Mouse (Mus musculus) cerebellum, postnatal 4 days (tissue): ENCODE results near the gene Cpne6.

ENCODE experiments used
- DNase-seq, 2 experiments: peaks; one replicate each; pipeline ENCODE4 v3.0.0; 2022; ENCODE audit warnings: low spot score in 2 of 2, mixed read lengths in 1 of 2

Gene Cpne6

GRCm38 (mm10) chr14:55510125-55510731, at the start of gene Cpne6:
Gene Cpne6, plus strand, starts transcription at chr14:55510445.
- DNase-seq = no peak

DNA sequence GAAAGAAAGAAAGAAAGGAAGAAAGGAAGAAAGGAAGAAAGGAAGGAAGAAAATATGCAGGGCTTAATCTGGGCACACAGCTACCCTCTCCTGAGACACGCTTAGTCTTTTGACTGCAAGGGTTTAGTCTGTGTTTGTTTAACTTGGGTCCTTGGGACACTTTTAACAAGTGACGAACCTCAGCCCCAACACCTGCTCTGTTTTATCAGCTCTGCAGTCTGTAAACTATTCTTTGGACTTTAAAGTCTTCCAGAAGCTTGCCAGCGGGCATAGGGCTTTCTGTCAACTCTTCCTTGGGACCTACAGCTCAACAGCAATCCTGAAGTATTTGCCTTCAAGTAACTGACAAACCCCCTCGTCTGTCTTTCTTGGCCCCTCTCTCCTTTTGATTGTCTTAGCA, 48.5 kb upstream of the Cpne6 start:
- no peak for DNase-seq

DNA sequence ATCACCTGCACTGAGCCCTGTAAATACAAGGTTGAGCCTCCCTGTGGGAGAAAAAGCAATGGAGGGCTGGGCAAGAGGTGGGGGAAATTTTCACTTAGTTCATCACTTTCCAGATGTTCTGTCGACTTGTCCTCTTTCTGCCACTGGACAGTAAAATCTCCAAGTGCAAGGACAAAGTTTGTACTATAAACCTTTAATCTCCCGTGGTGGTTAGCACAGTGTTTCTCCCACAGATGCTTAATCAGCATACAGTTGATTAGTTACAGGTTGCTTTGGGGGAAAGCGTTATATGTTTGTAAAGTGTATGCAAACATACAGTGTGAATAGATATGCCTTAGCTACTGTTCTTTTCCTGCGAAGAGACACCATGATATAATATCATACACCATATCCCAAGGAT, 43.8 kb upstream of the Cpne6 start:
- no peak for DNase-seq

GRCm38 (mm10) chr14:55467108-55467507, 43.1 kb upstream of the Cpne6 start:
- no peak for DNase-seq

- DNase-seq = no peak
These were observed 41.9 kb upstream of the Cpne6 start for GRCm38 (mm10) chr14:55468301-55468741.

- no peak for DNase-seq
These were observed 41.2 kb upstream of the Cpne6 start for GRCm38 (mm10) chr14:55469041-55469440.

DNA sequence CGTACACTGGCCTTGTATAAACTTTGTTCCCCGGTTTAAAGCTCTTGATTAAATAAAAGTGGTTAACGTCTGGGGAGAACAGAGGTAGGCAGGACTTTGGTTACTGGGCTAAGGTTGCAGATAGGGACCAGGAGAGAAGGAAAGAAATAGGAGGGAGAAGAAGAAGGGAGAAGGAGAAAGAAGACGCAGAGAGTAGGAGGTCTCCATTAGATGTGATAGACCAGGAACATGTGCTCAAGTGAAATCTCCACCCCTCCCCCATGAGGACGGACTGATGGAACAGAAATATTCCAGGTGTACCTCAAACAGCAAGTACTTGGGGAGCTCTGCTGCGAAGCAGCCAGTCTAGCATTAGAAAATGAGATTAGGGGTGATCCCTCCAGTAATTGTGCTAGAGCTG, 40.4 kb upstream of the Cpne6 start:
- DNase-seq = no peak

DNA sequence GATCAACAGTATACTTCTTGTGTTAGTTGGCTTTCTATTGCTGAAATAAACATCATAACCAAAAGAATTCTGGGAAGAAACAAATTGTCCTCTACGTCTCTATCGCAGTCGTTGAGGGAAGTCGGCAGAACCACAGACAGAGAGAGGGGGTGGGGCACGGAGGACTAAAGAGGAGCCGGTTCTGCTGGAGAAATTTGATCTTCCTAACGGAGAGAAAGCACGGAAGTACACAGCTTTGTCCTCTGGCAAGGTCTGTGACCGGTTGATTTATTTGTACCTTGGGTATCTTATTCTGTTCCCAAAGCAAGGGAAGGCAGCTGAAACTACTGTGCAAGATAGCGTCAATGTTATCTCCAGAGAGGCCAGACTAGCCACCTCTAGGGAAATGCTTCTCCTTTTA, 39.4 kb upstream of the Cpne6 start:
- no peak for DNase-seq

GRCm38 (mm10) chr14:55475654-55476053, 34.6 kb upstream of the Cpne6 start:
- DNase-seq = no peak

DNA sequence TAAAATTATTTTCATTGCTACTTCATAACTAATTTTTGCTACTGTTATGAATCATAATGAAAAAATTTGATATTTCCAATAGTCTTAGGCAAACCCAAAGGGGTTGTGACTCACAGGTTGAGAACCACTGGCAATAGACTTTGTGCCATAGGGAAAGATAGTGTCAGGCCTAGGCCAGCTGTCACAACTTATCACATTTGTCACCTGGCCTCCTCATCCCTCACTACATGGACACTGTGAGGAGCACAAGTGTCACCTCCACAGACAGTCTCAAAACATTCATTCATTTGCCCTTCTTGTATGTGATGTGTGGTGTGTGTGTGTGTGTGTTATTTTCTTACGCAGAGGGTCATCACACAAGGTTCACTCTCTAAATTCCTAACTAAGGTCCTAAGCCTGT, 32.8 kb upstream of the Cpne6 start:
- no peak for DNase-seq

DNA sequence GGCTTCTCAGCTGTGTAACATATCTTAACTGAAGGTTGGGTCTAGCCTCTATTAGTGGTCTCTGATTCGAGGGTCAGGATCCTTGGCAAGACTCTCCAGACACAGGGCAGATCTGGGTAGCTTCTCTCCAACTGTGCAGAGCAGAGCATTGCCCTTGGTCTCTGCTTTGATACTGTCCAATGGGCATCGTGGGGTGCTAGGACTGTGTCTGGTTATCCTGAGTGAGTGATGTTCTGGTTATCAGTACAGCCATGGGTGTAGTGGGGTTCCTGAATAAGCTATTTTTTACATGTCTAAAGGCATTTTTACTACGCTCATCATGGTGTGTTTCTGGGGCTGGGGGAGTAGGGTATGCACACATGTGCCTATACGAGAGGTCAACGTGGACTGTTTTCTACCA, 32.4 kb upstream of the Cpne6 start:
- DNase-seq = no peak

GRCm38 (mm10) chr14:55478651-55479599, 31.3 kb upstream of the Cpne6 start, which contains the start of gene Dhrs4:
Gene Dhrs4, plus strand, starts transcription at chr14:55478758.
- DNase-seq = peak in 1 of 2 experiments; percentile 68

GRCm38 (mm10) chr14:55479629-55480028, 30.6 kb upstream of the Cpne6 start:
- no peak for DNase-seq

DNA sequence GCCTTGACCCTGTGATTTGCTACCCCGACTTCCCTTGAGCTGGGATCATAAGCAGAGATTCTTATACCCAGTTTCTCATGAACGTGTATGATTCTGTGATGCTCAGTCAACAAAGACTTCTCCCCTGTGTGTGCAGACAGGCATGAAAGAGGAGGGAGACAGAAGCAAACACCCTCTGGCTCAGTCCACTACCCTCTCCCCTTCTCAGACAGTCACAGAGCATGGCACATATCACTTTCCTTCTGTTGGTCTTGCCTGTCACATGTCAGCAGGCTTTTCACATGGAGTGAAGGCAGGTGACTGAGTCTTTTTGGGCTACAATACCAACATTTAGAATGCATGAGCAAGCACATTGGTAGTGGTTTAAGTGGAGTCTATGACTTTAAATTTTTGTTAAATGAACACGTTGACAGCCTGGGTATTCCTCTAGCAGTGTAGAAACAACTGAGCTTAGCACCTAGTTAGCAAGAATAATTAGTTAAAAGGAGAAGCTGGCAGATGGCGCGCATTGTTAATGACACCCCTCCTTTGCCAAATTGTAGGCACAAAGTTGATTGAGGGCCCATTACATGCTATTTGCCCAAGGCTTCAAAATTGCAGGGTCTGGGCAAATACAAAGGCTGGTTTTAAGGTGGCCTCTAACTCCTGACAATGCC, 25.7 kb upstream of the Cpne6 start:
- no peak for DNase-seq

DNA sequence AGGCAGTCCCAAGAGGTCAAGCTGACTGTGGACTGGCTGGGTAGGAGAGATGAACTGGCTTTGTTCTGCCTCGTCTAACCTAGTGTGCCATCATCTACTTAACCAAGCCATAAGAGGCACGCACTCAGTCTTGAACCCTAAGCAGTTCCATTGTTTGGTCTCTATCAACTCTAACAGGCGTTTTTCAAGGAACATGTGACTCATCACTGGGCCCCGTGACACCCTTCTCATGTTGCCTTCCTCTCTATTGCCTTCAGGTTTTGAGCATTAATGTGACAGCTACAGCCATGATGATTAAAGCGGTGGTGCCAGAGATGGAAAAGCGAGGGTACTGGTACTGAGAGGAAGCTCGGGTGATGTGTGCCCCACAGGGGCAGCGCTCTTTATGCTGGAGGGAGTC, 23.4 kb upstream of the Cpne6 start:
- DNase-seq = no peak

GRCm38 (mm10) chr14:55490361-55491201, 19.7 kb upstream of the Cpne6 start, which contains the start of gene Carmil3:
Gene Carmil3, plus strand, starts transcription at chr14:55490651.
- DNase-seq = peak; percentile 71 to 86

- peak in 1 of 2 experiments; percentile 59 for DNase-seq
These were observed 18.9 kb upstream of the Cpne6 start for GRCm38 (mm10) chr14:55491291-55491833.

- no peak for DNase-seq
These were observed 18.1 kb upstream of the Cpne6 start for GRCm38 (mm10) chr14:55492103-55492502.

DNA sequence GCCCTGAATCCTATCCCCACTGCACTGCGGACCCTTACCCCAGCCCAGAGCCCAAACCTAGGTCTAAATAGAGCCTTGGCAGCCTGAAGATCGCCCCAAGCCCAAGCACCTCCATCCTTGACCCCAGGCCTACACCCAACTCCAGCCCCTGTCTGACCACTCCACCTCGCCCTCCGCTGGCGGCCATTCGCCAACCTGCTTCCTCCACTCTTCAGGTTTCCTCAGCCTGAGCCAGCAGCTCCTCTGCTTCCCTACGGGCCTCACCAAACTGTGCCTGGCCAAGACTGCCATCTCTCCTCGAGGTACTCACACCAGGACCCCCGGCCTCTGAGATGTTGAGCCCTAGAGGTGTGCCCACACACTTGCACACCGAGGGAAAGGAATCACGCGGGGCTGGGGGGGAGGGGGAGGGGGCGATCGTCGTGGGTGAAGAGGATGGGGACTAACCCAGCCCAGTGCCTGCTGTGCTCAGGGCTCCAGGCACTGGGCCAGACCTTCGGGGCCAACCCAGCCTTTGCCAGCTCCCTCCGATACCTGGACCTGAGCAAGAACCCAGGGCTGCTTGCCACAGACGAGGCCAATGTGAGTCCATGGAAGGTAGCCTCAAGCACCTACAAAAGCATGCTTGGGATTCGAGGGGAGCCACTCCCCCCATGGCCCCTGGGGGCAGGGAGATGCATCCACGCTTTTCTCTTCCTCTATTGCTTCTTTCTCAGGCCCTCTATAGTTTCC, 14.6 kb upstream of the Cpne6 start:
- no peak for DNase-seq

- DNase-seq = no peak
These were observed 13.3 kb upstream of the Cpne6 start for GRCm38 (mm10) chr14:55496761-55497448.
